Mouse (Mus musculus) adrenal gland, adult 8-10 months (tissue): Measurements from ENCODE around the gene Sdc1. TPM values are rescaled to one million over a fixed set of nuclear protein-coding genes. Genes with fewer than 3 reads are reported as not detected.
A peak's percentile ranks its signal among the peaks of the same experiment; 100 is the strongest.

Experiments used
- DNase-seq: peaks from one replicate; pipeline ENCODE4 v3.0.0; 2022
- total RNA-seq, 4 experiments: library from RNA; stranded (reverse); gene quantifications; 2 replicates each; pipeline ENCODE4 v1.2.4; 2022

Sdc1 gene
- total RNA-seq, 4 experiments from 2014 or later: 7.4 to 21.2 (median 10.8) TPM

GRCm38 (mm10) chr12:8827014-8827715, 56.0 kb downstream of the Sdc1 start:
- peak; percentile 52 for DNase-seq

DNA sequence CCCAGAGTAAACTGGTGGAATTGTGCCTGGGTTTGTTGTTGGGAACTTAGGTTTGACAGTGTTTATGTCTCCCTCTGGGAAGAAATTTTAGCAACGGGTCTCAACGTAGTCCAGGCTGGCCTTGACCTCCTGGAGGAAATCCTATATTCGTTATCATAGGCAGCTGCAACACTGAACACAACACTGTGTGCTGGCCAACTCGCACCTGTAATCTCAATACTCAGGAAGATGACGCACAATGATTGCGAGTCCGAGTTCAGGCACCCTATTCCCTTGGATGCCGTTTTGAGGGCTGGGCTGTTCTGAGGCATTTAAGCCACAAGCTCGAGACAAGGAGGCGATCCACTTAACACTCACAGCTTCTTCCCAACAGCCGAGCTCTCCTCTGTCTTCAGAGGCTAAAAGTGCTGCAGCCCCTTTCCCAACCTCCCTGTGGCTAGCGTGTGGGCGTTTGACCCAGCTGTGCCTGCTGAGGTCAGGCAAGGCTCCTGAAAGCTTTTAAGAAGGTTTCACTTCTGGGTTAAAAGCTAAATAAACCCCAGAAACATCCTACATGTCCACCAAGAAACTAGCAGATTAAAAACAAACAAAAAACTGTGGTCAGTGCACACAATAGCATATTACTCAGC, 58.0 kb downstream of the Sdc1 start:
- DNase-seq: no peak

DNA sequence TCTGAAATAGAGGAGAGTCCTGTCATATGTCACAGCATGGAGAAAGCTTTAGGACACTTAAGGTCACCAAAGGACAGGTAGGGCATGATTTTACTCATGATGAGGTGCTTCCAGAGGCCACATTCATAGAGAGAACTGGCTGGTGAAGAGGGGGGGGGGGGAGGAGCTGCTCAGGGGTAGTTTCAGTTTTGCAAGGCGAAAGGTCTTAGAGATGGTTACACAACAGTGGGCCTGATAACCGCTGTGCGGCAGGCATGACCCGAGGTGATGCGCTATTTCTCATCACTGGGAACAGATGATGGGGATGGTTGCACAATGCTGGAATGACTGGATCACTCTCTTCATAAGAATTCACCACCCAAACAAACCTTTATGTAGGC, 58.5 kb downstream of the Sdc1 start:
- DNase-seq: no peak

DNA sequence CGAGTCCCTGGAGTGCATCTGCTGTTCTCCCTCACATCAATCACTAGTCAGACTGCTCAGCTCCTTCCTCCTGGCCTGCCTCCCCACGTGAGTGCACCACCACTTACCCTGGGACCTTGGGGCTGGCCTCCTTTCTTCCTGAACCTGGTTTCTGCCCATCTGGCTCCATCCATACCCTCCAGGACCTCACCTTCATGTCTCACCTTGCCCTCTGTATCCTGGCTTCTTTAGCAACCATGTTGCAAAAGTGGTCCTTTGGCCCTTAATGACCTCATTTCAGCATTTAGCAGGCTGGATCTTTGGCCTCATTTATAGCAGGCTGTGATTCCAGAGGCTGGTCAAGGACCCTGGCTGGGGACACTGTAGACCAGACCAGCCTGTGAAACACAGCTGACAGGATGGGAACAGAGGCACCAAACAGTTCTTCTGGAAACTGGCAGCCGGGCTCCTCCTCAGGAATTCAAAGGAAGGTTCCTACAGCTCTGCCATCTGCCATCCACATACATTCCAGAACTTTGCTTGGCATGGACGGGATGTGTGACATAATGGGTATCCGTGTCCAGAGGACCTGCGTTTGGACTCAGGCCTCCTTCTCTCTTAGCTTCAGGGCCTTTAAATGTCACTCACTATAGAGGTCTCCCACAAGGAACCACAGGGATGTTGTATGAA, 60.0 kb downstream of the Sdc1 start:
- DNase-seq: no peak

GRCm38 (mm10) chr12:8831710-8832109, 60.6 kb downstream of the Sdc1 start:
- DNase-seq: no peak

DNA sequence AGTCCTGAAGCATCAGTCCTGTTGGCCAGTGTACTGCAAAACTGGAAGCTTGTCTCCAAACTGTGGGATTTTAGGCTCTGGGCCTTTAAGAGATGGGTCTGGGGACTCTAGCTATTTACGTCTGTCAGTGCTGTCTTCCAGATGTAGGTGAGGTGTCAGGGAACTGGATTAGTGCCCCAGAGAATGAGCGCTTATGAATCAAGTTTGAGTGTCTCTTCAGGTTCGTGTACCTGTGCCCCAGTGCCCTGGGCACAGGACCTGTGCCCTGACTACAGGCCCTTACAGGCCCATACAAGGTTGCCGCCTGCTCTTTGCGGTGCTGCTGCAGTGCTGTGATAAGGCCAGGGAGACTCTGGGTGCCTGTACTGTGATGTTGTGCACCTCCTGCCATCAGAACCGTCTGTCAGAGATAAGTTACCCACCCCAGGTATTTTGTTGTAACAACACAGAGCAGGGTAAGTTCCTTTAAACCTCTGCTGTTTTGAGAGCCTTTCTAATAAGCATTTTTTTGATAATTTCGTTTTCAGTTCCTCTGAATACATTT, 69.7 kb downstream of the Sdc1 start:
- no peak for DNase-seq

GRCm38 (mm10) chr12:8842725-8843124, 71.6 kb downstream of the Sdc1 start:
- DNase-seq: no peak

Other genes with a start within 250 kb of the Sdc1 start
- not detected for gene Slc7a15, start 172.3 kb upstream of the Sdc1 start, total RNA-seq
- 100 to 1,000 TPM; 152 to 158 (median 154) TPM for gene Pum2, start 97.2 kb upstream of the Sdc1 start, total RNA-seq
- 100 to 1,000 TPM; 509 to 681 (median 626) TPM for gene Laptm4a, start 150.3 kb downstream of the Sdc1 start, total RNA-seq
- not detected for gene Matn3, start 176.6 kb downstream of the Sdc1 start, total RNA-seq
- 10 to 100 TPM; 15.6 to 30.8 (median 23.5) TPM for gene Wdr35, start 202.6 kb downstream of the Sdc1 start, total RNA-seq